Mouse (Mus musculus): Measurements from ENCODE around the gene Dcxr. TPM values are rescaled to one million over a fixed set of nuclear protein-coding genes. Genes with fewer than 3 reads are reported as not detected.
A peak's percentile ranks its signal among the peaks of the same experiment; 100 is the strongest.

Gene Dcxr
- polyA plus RNA-seq, 1 experiment from 2014 or later, result 25.8 TPM

GRCm38 (mm10) chr11:120707969-120708368 is 19.1 kb downstream of the Dcxr start:
- Histone ChIP-seq H3K9ac (ENCODE audit: low read length) (no peak overlapping the region), H3K4me1 (replicated peaks; ENCODE audit: control insufficient read depth, insufficient read depth, low read length) (peaks cover 36% of the 10 kb centered on the region), H3K4me3 (ENCODE audit: low read depth, low read length) (no peak overlapping the region), H3K27ac (ENCODE audit: low read depth) (no peak overlapping the region), H3K4me2 (ENCODE audit: low read length) (no peak overlapping the region), H3K36me3 (ENCODE audit: control insufficient read depth, insufficient read depth, low read length) (peaks cover 18% of the 10 kb centered on the region), H3K27me3 (replicated peaks; ENCODE audit: control insufficient read depth, insufficient read depth, low read length) (no peaks in the 10 kb centered on the region), H3K9me3 (ENCODE audit: control insufficient read depth, low read length) (no peaks in the 10 kb centered on the region)
- ATAC-seq (replicated peaks; ENCODE audit: low FRiP score, low TSS enrichment, low read depth) (no peak), DNase-seq (ENCODE audit: low spot score) (no peak)
- 23% methylated on average over 5 of the region's 5 CpGs for WGBS

- ATAC-seq (replicated peaks; ENCODE audit: low FRiP score, low TSS enrichment, low read depth), result no peak
- no peak overlapping the region for H3K4me2 ChIP-seq (ENCODE audit: low read length)
- no peak for DNase-seq (ENCODE audit: low spot score)
- H3K9me3 ChIP-seq (ENCODE audit: control insufficient read depth, low read length), result no peaks in the 10 kb centered on the region
- peaks cover 33% of the 10 kb centered on the region for H3K4me1 ChIP-seq (replicated peaks; ENCODE audit: control insufficient read depth, insufficient read depth, low read length)
- WGBS, result 16% methylated on average over 11 of the region's 12 CpGs
- peaks cover 23% of the 10 kb centered on the region for H3K36me3 ChIP-seq (ENCODE audit: control insufficient read depth, insufficient read depth, low read length)
- H3K27ac ChIP-seq (ENCODE audit: low read depth), result no peak overlapping the region
- no peaks in the 10 kb centered on the region for H3K27me3 ChIP-seq (replicated peaks; ENCODE audit: control insufficient read depth, insufficient read depth, low read length)
- H3K9ac ChIP-seq (ENCODE audit: low read length), result no peak overlapping the region
- H3K4me3 ChIP-seq (ENCODE audit: low read depth, low read length), result no peak overlapping the region
Observed at GRCm38 (mm10) chr11:120707225-120707624, 19.9 kb downstream of the Dcxr start.

- no peak overlapping the region for H3K27ac ChIP-seq (ENCODE audit: low read depth)
- no peaks in the 10 kb centered on the region for H3K9me3 ChIP-seq (ENCODE audit: control insufficient read depth, low read length)
- H3K36me3 ChIP-seq (ENCODE audit: control insufficient read depth, insufficient read depth, low read length), result peaks cover 30% of the 10 kb centered on the region
- no peak overlapping the region for H3K4me2 ChIP-seq (ENCODE audit: low read length)
- no peak overlapping the region for H3K9ac ChIP-seq (ENCODE audit: low read length)
- H3K27me3 ChIP-seq (replicated peaks; ENCODE audit: control insufficient read depth, insufficient read depth, low read length), result no peaks in the 10 kb centered on the region
- H3K4me1 ChIP-seq (replicated peaks; ENCODE audit: control insufficient read depth, insufficient read depth, low read length), result peaks cover 31% of the 10 kb centered on the region
- 68% methylated on average over 5 of the region's 5 CpGs for WGBS
- DNase-seq (ENCODE audit: low spot score) (no peak), ATAC-seq (replicated peaks; ENCODE audit: low FRiP score, low TSS enrichment, low read depth) (no peak)
- H3K4me3 ChIP-seq (ENCODE audit: low read depth, low read length), result no peak overlapping the region
Observed at GRCm38 (mm10) chr11:120706120-120706519, 21.0 kb downstream of the Dcxr start.

GRCm38 (mm10) chr11:120704486-120705325 is 22.4 kb downstream of the Dcxr start:
- DNase-seq (ENCODE audit: low spot score) (no peak), ATAC-seq (replicated peaks; ENCODE audit: low FRiP score, low TSS enrichment, low read depth) (no peak)
- 37% methylated on average over 8 of the region's 8 CpGs for whole genome bisulfite sequencing

GRCm38 (mm10) chr11:120703696-120704454 is 23.2 kb downstream of the Dcxr start:
- Histone ChIP-seq H3K27me3 (replicated peaks; ENCODE audit: control insufficient read depth, insufficient read depth, low read length) (no peaks in the 10 kb centered on the region), H3K4me1 (replicated peaks; ENCODE audit: control insufficient read depth, insufficient read depth, low read length) (peaks cover 31% of the 10 kb centered on the region), H3K27ac (ENCODE audit: low read depth) (no peak overlapping the region), H3K36me3 (ENCODE audit: control insufficient read depth, insufficient read depth, low read length) (peaks cover 19% of the 10 kb centered on the region), H3K9ac (ENCODE audit: low read length) (no peak overlapping the region), H3K9me3 (ENCODE audit: control insufficient read depth, low read length) (no peaks in the 10 kb centered on the region), H3K4me2 (ENCODE audit: low read length) (no peak overlapping the region), H3K4me3 (ENCODE audit: low read depth, low read length) (no peak overlapping the region)
- ATAC-seq (replicated peaks; ENCODE audit: low FRiP score, low TSS enrichment, low read depth) (no peak), DNase-seq (ENCODE audit: low spot score) (no peak)
- 33% methylated on average over 15 of the region's 15 CpGs for WGBS

More at GRCm38 (mm10) chr11:120704486-120705325, 22.4 kb downstream of the Dcxr start:
- H3K4me1 ChIP-seq (replicated peaks; ENCODE audit: control insufficient read depth, insufficient read depth, low read length), result peaks cover 31% of the 10 kb centered on the region
- H3K4me2 ChIP-seq (ENCODE audit: low read length), result no peak overlapping the region
- no peak overlapping the region for H3K9ac ChIP-seq (ENCODE audit: low read length)
- peaks cover 20% of the 10 kb centered on the region for H3K36me3 ChIP-seq (ENCODE audit: control insufficient read depth, insufficient read depth, low read length)
- no peaks in the 10 kb centered on the region for H3K27me3 ChIP-seq (replicated peaks; ENCODE audit: control insufficient read depth, insufficient read depth, low read length)
- H3K4me3 ChIP-seq (ENCODE audit: low read depth, low read length), result no peak overlapping the region
- no peak overlapping the region for H3K27ac ChIP-seq (ENCODE audit: low read depth)
- H3K9me3 ChIP-seq (ENCODE audit: control insufficient read depth, low read length), result no peaks in the 10 kb centered on the region

- DNase-seq (ENCODE audit: low spot score) (no peak), ATAC-seq (replicated peaks; ENCODE audit: low FRiP score, low TSS enrichment, low read depth) (no peak)
- Histone ChIP-seq H3K4me3 (ENCODE audit: low read depth, low read length) (no peak overlapping the region), H3K4me2 (ENCODE audit: low read length) (no peak overlapping the region), H3K4me1 (replicated peaks; ENCODE audit: control insufficient read depth, insufficient read depth, low read length) (peaks cover 9% of the 10 kb centered on the region), H3K27ac (ENCODE audit: low read depth) (peak overlapping the region; percentile 47; the same call in 1 of the 2 replicates), H3K36me3 (ENCODE audit: control insufficient read depth, insufficient read depth, low read length) (peaks cover 31% of the 10 kb centered on the region), H3K9ac (ENCODE audit: low read length) (no peak overlapping the region), H3K9me3 (ENCODE audit: control insufficient read depth, low read length) (no peaks in the 10 kb centered on the region), H3K27me3 (replicated peaks; ENCODE audit: control insufficient read depth, insufficient read depth, low read length) (no peaks in the 10 kb centered on the region)
- 50% methylated on average over 10 of the region's 10 CpGs for WGBS
Observed at GRCm38 (mm10) chr11:120697741-120698140, 29.3 kb downstream of the Dcxr start.

GRCm38 (mm10) chr11:120696568-120696967 is 30.5 kb downstream of the Dcxr start:
- Histone ChIP-seq H3K4me1 (replicated peaks; ENCODE audit: control insufficient read depth, insufficient read depth, low read length) (peaks cover 9% of the 10 kb centered on the region), H3K27me3 (replicated peaks; ENCODE audit: control insufficient read depth, insufficient read depth, low read length) (no peaks in the 10 kb centered on the region), H3K4me3 (ENCODE audit: low read depth, low read length) (no peak overlapping the region), H3K4me2 (ENCODE audit: low read length) (no peak overlapping the region), H3K9me3 (ENCODE audit: control insufficient read depth, low read length) (no peaks in the 10 kb centered on the region), H3K27ac (ENCODE audit: low read depth) (no peak overlapping the region), H3K9ac (ENCODE audit: low read length) (no peak overlapping the region), H3K36me3 (ENCODE audit: control insufficient read depth, insufficient read depth, low read length) (peaks cover 24% of the 10 kb centered on the region)
- no peak for ATAC-seq (replicated peaks; ENCODE audit: low FRiP score, low TSS enrichment, low read depth)
- DNase-seq (ENCODE audit: low spot score), result no peak
- 89% methylated on average over 6 of the region's 6 CpGs for WGBS

- DNase-seq (ENCODE audit: low spot score) (no peak), ATAC-seq (replicated peaks; ENCODE audit: low FRiP score, low TSS enrichment, low read depth) (0 out of 2 replicates have a peak, but pooled peaks have one; percentile 18)
- H3K4me1 ChIP-seq (replicated peaks; ENCODE audit: control insufficient read depth, insufficient read depth, low read length), result peaks cover 9% of the 10 kb centered on the region
- H3K27me3 ChIP-seq (replicated peaks; ENCODE audit: control insufficient read depth, insufficient read depth, low read length), result no peaks in the 10 kb centered on the region
- no peak overlapping the region for H3K27ac ChIP-seq (ENCODE audit: low read depth)
- no peak overlapping the region for H3K9ac ChIP-seq (ENCODE audit: low read length)
- no peak overlapping the region for H3K4me2 ChIP-seq (ENCODE audit: low read length)
- 34% methylated on average over 12 of the region's 12 CpGs for WGBS
- no peak overlapping the region for H3K4me3 ChIP-seq (ENCODE audit: low read depth, low read length)
- no peaks in the 10 kb centered on the region for H3K9me3 ChIP-seq (ENCODE audit: control insufficient read depth, low read length)
- H3K36me3 ChIP-seq (ENCODE audit: control insufficient read depth, insufficient read depth, low read length), result peaks cover 26% of the 10 kb centered on the region
Observed at GRCm38 (mm10) chr11:120695641-120696040, 31.4 kb downstream of the Dcxr start.
